ENCODE assay signal across 8 mouse cellular contexts in the genomic region with DNA sequence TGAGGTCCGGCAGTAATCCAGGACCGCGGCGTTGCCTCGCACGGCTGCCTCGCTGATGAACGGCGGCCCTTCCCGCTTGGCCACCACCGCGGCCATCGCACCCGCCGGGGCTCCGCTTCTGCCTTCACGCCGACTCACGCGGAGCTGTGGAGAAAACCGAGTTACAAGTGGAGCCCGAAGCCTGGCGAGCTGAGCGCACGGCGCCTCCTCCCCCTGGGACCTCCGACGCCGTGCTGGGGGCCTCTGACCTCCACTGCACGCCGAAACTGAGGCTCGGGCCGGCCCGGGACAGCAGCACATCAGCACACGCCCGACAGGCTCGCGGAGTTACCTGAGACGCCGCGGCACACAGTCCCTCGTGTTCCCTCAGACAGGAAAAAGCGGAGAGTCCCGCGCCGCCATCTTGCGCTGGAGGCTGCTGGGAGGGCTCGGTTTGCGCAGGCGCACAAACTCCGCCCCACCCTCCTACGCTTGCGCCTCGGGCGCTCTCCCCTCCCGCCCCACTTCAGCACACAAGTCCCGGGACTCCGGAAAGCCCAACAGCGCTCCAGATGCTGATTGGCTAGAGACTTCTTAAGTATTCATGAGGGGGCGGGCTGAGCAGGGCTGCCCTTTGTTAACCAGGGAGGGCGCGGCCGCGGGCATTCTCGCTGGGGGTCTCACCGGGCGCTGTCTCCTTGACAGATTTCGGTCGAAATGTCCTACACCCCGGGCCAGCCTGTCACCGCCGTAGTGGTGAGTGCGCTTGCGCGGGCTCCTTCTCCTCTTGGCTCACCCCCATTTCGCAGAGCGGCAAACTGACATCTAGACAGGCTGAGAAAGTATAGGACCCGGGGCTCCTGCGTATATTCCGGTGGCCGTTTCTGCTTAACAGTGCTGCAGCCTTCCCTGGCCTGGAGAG. TPM values are rescaled to one million over a fixed set of nuclear protein-coding genes. Genes with fewer than 3 reads are reported as not detected.
DNase-seq lines count a peak whose midpoint lies in the region; ATAC-seq and TF ChIP-seq lines count a peak whose summit lies in the region.

A gene (minus strand): TSS at position 430 of the 901 bp plus-strand sequence.
A gene (plus strand): TSS at position 476 of the 901 bp plus-strand sequence.

- intact Hi-C loops in heart, postnatal 36 days (cut with DNase I) = loop anchor here (2.0 kb wide), 1 partner anchor 22 kb away; a partner anchor contains a TSS

- TF ChIP-seq CTCF in layer of hippocampus, adult 2 months (conservative IDR thresholded peaks at IDR 0.05) = 0 out of 2 replicates have a peak, but pooled peaks have one; percentile 1
- TF ChIP-seq CTCF in lung, embryonic 14.5 days (IDR thresholded peaks at IDR 0.05; ENCODE audit: low read depth) = no peak
- TF ChIP-seq CTCF in olfactory bulb, adult 2 months (IDR thresholded peaks at IDR 0.05; ENCODE audit: insufficient read depth, low read depth, low read length) = no peak
- peak; percentile 35; the same call in 1 of the 2 replicates for TF ChIP-seq CTCF in thymus, adult 2 months (IDR thresholded peaks at IDR 0.05; ENCODE audit: borderline replicate concordance, control insufficient read depth, extremely low read depth, insufficient read depth, low read length, poor library complexity)

- no peaks in the 10 kb centered on the region for H3K27me3 ChIP-seq in forebrain, embryonic 16.5 days (replicated peaks; ENCODE audit: control insufficient read depth, insufficient read depth, low read length)
- no peaks in the 10 kb centered on the region for H3K27me3 ChIP-seq in lung, embryonic 14.5 days (ENCODE audit: insufficient read depth, low read length)
- H3K27me3 ChIP-seq in thymus, adult 2 months (ENCODE audit: control insufficient read depth, insufficient read depth, low read length) = no peaks in the 10 kb centered on the region

- peak; percentile 98 for ATAC-seq in forebrain, embryonic 16.5 days
- ATAC-seq in lung, embryonic 14.5 days (ENCODE audit: insufficient read depth) = peak; percentile 97

- peak within 1 kb of the TSS; percentile 85 for H3K4me2 ChIP-seq in forebrain, embryonic 16.5 days (ENCODE audit: low read length)
- peak within 1 kb of the TSS; percentile 76 for H3K4me2 ChIP-seq in lung, embryonic 14.5 days

- peaks cover 0 to 5% of the 10 kb centered on the region in 2 experiments; a peak in 2 of 4 replicates for H3K4me1 ChIP-seq in ES-E14 (ENCODE audit: control insufficient read depth in 2 of 2, insufficient read depth in 2 of 2, low read length in 2 of 2, poor library complexity in 1 of 2)
- H3K4me1 ChIP-seq in forebrain, embryonic 16.5 days (replicated peaks; ENCODE audit: control insufficient read depth, insufficient read depth, low read length) = peaks cover 37% of the 10 kb centered on the region
- peaks cover 11% of the 10 kb centered on the region; the same call in 1 of the 2 replicates for H3K4me1 ChIP-seq in lung, embryonic 14.5 days (ENCODE audit: insufficient read depth)
- H3K4me1 ChIP-seq in olfactory bulb, adult 2 months (ENCODE audit: control insufficient read depth, insufficient read depth, low read length) = peaks cover 8% of the 10 kb centered on the region
- peaks cover 17% of the 10 kb centered on the region for H3K4me1 ChIP-seq in thymus, adult 2 months (replicated peaks; ENCODE audit: control insufficient read depth, insufficient read depth, low read length)

- in situ Hi-C loops in ES-E14 (cut with MboI; ENCODE audit: low sequenced_read_pairs in 2 of 2, unreplicated experiment in 2 of 2) = no loop called here

- H3K9ac ChIP-seq in ES-E14 (ENCODE audit: insufficient read depth, low read depth, low read length, poor library complexity, severe bottlenecking) = peak within 1 kb of the TSS; percentile 91
- peak within 1 kb of the TSS; percentile 88 for H3K9ac ChIP-seq in forebrain, embryonic 16.5 days (replicated peaks; ENCODE audit: low read depth, low read length)
- H3K9ac ChIP-seq in lung, embryonic 14.5 days = peak within 1 kb of the TSS; percentile 93

- TF ChIP-seq POLR2A in olfactory bulb, adult 2 months (IDR thresholded peaks at IDR 0.05; ENCODE audit: insufficient read depth, low read depth, low read length) = peak; percentile 72
- TF ChIP-seq POLR2A in thymus, adult 2 months (IDR thresholded peaks at IDR 0.05; ENCODE audit: control insufficient read depth, extremely low read depth, insufficient read depth, low read length, poor library complexity) = peak; percentile 73; the same call in 1 of the 2 replicates

- peak within 1 kb of the TSS; percentile 97 to 100 for H3K4me3 ChIP-seq in ES-E14 (ENCODE audit: insufficient read depth in 1 of 2, low read depth in 1 of 2, low read length in 2 of 2, poor library complexity in 1 of 2, severe bottlenecking in 1 of 2)
- peak within 1 kb of the TSS; percentile 95 for H3K4me3 ChIP-seq in forebrain, embryonic 16.5 days (replicated peaks; ENCODE audit: low read length)
- peak within 1 kb of the TSS; percentile 89 for H3K4me3 ChIP-seq in layer of hippocampus, adult 2 months
- H3K4me3 ChIP-seq in lung, embryonic 14.5 days (ENCODE audit: low read depth, low read length) = peak within 1 kb of the TSS; percentile 96
- peak within 1 kb of the TSS; percentile 78 for H3K4me3 ChIP-seq in olfactory bulb, adult 2 months (ENCODE audit: insufficient read depth, low read depth, low read length)
- peak within 1 kb of the TSS; percentile 97 for H3K4me3 ChIP-seq in thymus, adult 2 months (ENCODE audit: control insufficient read depth, insufficient read depth, low read length)

- WGBS in forebrain, embryonic 16.5 days = under 1% methylated on average over 81 of the region's 81 CpGs
- WGBS in lung, embryonic 14.5 days = under 1% methylated on average over 72 of the region's 81 CpGs
- WGBS in olfactory bulb, adult 2 months = under 1% methylated on average over 81 of the region's 81 CpGs
- under 1% methylated on average over 81 of the region's 81 CpGs for WGBS in thymus, adult 2 months

- DNase-seq in ES-E14 (ENCODE audit: low read depth, low spot score) = peak; percentile 95
- peak; percentile 97 for DNase-seq in cerebellum, adult 11-12 months
- peak; percentile 95 to 96 for DNase-seq in heart, postnatal 36 days
- peak; percentile 95 to 96 for DNase-seq in layer of hippocampus, adult 2 months (ENCODE audit: low spot score in 2 of 2)
- peak; percentile 98 for DNase-seq in lung, embryonic 14.5 days
- peak; percentile 96 for DNase-seq in thymus, adult 2 months

- no peaks in the 10 kb centered on the region for H3K9me3 ChIP-seq in ES-E14 (ENCODE audit: control insufficient read depth, insufficient read depth, low read depth, low read length)
- H3K9me3 ChIP-seq in forebrain, embryonic 16.5 days (ENCODE audit: control insufficient read depth, low read length) = no peaks in the 10 kb centered on the region
- H3K9me3 ChIP-seq in lung, embryonic 14.5 days (ENCODE audit: low read depth, low read length) = no peaks in the 10 kb centered on the region

- H3K27ac ChIP-seq in ES-E14 (ENCODE audit: insufficient read depth, low read depth, low read length, poor library complexity, severe bottlenecking) = peak within 1 kb of the TSS; percentile 32; the same call in 1 of the 2 replicates
- peak within 1 kb of the TSS; percentile 88 for H3K27ac ChIP-seq in forebrain, embryonic 16.5 days (ENCODE audit: low read length)
- peak within 1 kb of the TSS; percentile 90 for H3K27ac ChIP-seq in layer of hippocampus, adult 2 months
- H3K27ac ChIP-seq in lung, embryonic 14.5 days (ENCODE audit: low read depth) = peak within 1 kb of the TSS; percentile 97
- H3K27ac ChIP-seq in olfactory bulb, adult 2 months (ENCODE audit: insufficient read depth, low read depth, low read length) = peak within 1 kb of the TSS; percentile 56
- no peak within 1 kb of the TSS for H3K27ac ChIP-seq in thymus, adult 2 months (ENCODE audit: control insufficient read depth, insufficient read depth, low read length)

- H3K36me3 ChIP-seq in ES-E14 (ENCODE audit: control insufficient read depth, insufficient read depth, low read length, poor library complexity, severe bottlenecking) = peaks cover 2% of the 10 kb centered on the region
- H3K36me3 ChIP-seq in forebrain, embryonic 16.5 days (ENCODE audit: control insufficient read depth, insufficient read depth) = peaks cover 2% of the 10 kb centered on the region; the same call in 1 of the 2 replicates
- H3K36me3 ChIP-seq in lung, embryonic 14.5 days (ENCODE audit: insufficient read depth) = peaks cover 28% of the 10 kb centered on the region
- H3K36me3 ChIP-seq in thymus, adult 2 months (ENCODE audit: control insufficient read depth, insufficient read depth, low read length) = no peaks in the 10 kb centered on the region

TF ChIP-seq in ES-E14, 5 proteins besides CTCF, POLR2A, EP300 and RAD21:
- TF ChIP-seq HCFC1 (IDR thresholded peaks at IDR 0.05; ENCODE audit: borderline replicate concordance, insufficient read depth, low read length) (0 out of 2 replicates have a peak, but pooled peaks have one; percentile 37), ZC3H11A (IDR thresholded peaks at IDR 0.05; ENCODE audit: borderline replicate concordance, low read depth, low read length) (no peak), CHD2 (IDR thresholded peaks at IDR 0.05; ENCODE audit: low read depth, low read length) (no peak), ZNF384 (IDR thresholded peaks at IDR 0.05; ENCODE audit: low read depth, low read length) (no peak), MAFK (IDR thresholded peaks at IDR 0.05; ENCODE audit: insufficient read depth, low read depth, low read length) (no peak)

RNA-seq across cellular contexts. Expression of the first gene that starts in this region (rescaled TPM):
- total RNA-seq in ES-E14 (2012; rRNA removed) = 80.7 and 95.4 TPM in 2 replicates
- polyA plus RNA-seq in forebrain, embryonic 16.5 days (2015; fragmentation: Nextera tagmentation; extraction: Ambion mirVana) = 119 and 127 TPM in 2 replicates
- 10 to 100 TPM; 82.2 to 94.1 TPM for total RNA-seq in heart, postnatal 36 days (2021)
- 10 to 100 TPM; 44.6 to 47.5 TPM for total RNA-seq in layer of hippocampus, adult 2 months (2021)
- polyA plus RNA-seq in lung, embryonic 14.5 days (2014; fragmentation: Nextera tagmentation; extraction: Ambion mirVana) = 118 and 135 TPM in 2 replicates
- polyA plus RNA-seq in olfactory bulb, adult 2 months (2012; ENCODE audit: insufficient read depth, insufficient read length, low replicate concordance, missing spikeins) = not detected in 2 replicates
- polyA plus RNA-seq in thymus, adult 2 months (2012; rRNA removed) = 58.6 and 64.9 TPM in 2 replicates

RNA-seq across cellular contexts. Expression of the second gene that starts in this region (rescaled TPM):
- 18.4 and 55.0 TPM in 2 replicates for total RNA-seq in ES-E14 (2012; rRNA removed)
- polyA plus RNA-seq in forebrain, embryonic 16.5 days (2015; fragmentation: Nextera tagmentation; extraction: Ambion mirVana) = 166 and 182 TPM in 2 replicates
- 10 to 100 TPM; 47.1 to 48.1 TPM for total RNA-seq in heart, postnatal 36 days (2021)
- 1 to 10 TPM; 9.2 TPM for total RNA-seq in layer of hippocampus, adult 2 months (2021)
- polyA plus RNA-seq in lung, embryonic 14.5 days (2014; fragmentation: Nextera tagmentation; extraction: Ambion mirVana) = 252 and 263 TPM in 2 replicates
- polyA plus RNA-seq in olfactory bulb, adult 2 months (2012; ENCODE audit: insufficient read depth, insufficient read length, low replicate concordance, missing spikeins) = not detected in 2 replicates
- 63.1 and 72.0 TPM in 2 replicates for polyA plus RNA-seq in thymus, adult 2 months (2012; rRNA removed)

Comparison
In these comparisons a context has a peak if more than half of its experiments do, and no peak if none do; other contexts are left out.
1. RNA of the second gene that starts in this region (polyA plus RNA-seq): 252 to 263 TPM in lung, embryonic 14.5 days, 166 to 182 TPM in forebrain, embryonic 16.5 days and 63.1 to 72.0 TPM in thymus, adult 2 months; not detected in olfactory bulb, adult 2 months; every median in the first group is over 10 times any median in the second.
2. CTCF ChIP-seq: peak in layer of hippocampus, adult 2 months (single experiment) and thymus, adult 2 months (single experiment); none in lung, embryonic 14.5 days (single experiment) and olfactory bulb, adult 2 months (single experiment).
3. Peak in every context shown above with its lines, with median percentiles within 50 percentile points of each other: DNase-seq, H3K4me3 ChIP-seq and H3K9ac ChIP-seq.